Mouse (Mus musculus) brown adipose tissue, adult 24 weeks (tissue): ENCODE data around the gene Wwox. TPM values are rescaled to one million over a fixed set of nuclear protein-coding genes. Genes with fewer than 3 reads are reported as not detected.

ENCODE experiments used
- H3K27ac ChIP-seq: fragments of 200-500 bp; replicated peaks from 2 replicates; pipeline ENCODE4 v1.5.1; 2012; ENCODE audit warnings: low read depth, mild to moderate bottlenecking, low read length
- H3K4me1 ChIP-seq: fragments of 200-500 bp; 2 replicates; pipeline ENCODE4 v1.6.1; 2012; ENCODE audit warnings: low read length, mixed read lengths; ENCODE audit not compliant: control insufficient read depth, insufficient read depth, insufficient read length
- H3K4me3 ChIP-seq: fragments of 200-500 bp; 2 replicates; pipeline ENCODE4 v1.5.1; 2012; ENCODE audit warnings: low read depth, mild to moderate bottlenecking, low read length, moderate library complexity; ENCODE audit not compliant: insufficient read depth
- polyA plus RNA-seq: library from polyadenylated mRNA; stranded (reverse); fragments of >200 nt; gene quantifications from 2 replicates; pipeline ENCODE4 v1.2.4, GENCODE M21; 2012; ENCODE audit not compliant: missing spikeins, insufficient read depth, insufficient read length

Gene Wwox
- polyA plus RNA-seq, 1 experiment: 11.8 TPM

GRCm38 (mm10) chr8:114452781-114453221 is 13.3 kb downstream of the Wwox start:
- Histone ChIP-seq H3K4me1 (no peaks in the 10 kb centered on the region), H3K4me3 (no peak overlapping the region), H3K27ac (no peak overlapping the region)

GRCm38 (mm10) chr8:114455302-114455701 is 15.8 kb downstream of the Wwox start:
- H3K4me1 ChIP-seq: no peaks in the 10 kb centered on the region
- no peak overlapping the region for H3K4me3 ChIP-seq
- no peak overlapping the region for H3K27ac ChIP-seq

DNA sequence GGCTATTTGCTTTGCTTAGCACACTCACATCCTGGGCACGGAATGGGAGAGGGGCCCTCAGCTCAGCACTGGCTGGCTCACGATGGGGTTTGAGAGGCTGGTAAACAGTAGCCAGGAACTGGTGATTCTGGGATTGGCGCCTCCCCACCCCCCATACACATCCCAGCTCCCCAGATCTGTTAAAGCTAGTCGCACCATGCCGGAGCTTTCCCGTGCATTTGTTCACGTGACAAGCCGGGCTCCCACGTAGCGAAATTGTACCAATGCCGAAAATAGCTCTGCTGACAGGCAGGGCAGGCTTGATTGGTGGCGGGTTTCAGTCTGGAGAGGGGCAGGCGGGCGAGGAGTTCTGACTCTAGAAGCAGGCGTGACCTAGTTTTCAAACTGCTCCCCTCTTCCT is 16.5 kb downstream of the Wwox start:
- H3K27ac ChIP-seq: no peak overlapping the region
- no peaks in the 10 kb centered on the region for H3K4me1 ChIP-seq
- H3K4me3 ChIP-seq: no peak overlapping the region

DNA sequence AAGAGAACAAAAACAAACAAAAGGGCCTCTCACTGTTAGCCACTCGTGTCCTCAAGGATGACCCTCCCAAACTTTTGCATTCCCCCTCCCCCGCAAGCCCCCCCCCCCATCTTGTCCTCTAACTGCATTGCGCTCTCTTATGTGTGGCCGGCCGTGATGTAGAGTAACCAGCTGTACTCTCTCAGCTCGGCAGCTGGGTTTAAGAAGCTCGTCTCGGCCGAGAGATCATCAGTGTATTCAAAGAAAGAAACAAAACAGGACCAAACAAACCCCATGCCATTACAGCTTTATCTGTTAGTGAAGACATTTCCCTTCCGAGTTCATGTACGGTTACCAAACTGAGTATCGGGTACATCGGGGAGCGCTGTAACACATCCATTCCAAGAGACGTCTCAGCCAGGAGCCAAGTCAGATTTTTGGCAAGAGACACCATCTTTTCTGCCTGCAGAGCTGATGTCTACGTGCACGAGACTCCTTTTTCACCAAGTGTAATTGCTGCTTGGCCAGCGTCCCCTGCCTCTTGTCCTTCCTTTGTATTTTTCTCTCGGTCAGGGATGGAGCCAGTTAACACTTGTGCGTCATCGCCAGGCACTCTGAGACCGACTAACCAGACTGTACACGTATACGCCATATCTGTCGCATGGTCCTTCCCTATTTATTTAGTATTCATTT is 18.8 kb downstream of the Wwox start:
- Histone ChIP-seq H3K27ac (no peak overlapping the region), H3K4me3 (no peak overlapping the region), H3K4me1 (0 out of 2 replicates have a peak, but pooled peaks cover 2% of the 10 kb centered on the region)

DNA sequence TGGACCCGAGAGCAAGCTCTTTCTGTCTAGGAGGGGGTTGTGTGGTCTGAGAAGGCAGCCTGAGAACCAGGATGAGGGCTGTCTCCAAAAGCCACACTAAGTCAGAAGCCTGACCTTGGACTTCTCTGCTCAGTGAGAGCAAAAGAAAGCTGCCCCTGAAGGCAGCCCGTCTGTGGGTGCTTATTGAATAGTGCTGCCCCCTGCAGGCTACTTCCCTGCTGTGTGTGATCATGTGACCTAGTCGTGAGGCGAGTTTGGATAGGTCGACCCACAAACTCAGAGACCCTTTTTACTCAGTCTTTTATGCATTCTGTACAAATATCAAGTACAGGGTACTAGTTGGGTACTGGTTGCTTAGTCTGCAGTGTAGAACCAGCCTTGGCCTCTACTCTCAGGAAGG is 21.1 kb downstream of the Wwox start:
- Histone ChIP-seq H3K4me3 (no peak overlapping the region), H3K27ac (no peak overlapping the region), H3K4me1 (0 out of 2 replicates have a peak, but pooled peaks cover 3% of the 10 kb centered on the region)

DNA sequence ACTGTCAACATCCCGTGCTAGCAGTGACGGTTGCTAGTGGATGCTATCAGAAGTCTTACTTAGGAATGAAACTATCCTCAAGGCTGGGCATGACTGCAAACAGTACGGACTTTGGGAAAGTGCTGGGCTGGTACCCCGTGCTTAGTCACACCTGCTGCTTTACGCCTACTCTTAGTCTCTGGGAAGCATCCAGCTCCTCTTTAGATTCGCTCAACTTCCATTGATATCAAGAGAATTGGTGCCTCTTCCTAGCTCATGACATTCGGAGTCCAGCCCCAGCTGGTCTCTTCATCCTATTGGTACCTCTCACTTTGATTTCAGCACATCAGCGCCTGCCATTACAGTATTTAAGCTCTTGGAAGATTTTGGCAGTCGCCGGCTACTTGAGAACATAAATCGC is 23.1 kb downstream of the Wwox start:
- H3K27ac ChIP-seq: no peak overlapping the region
- H3K4me3 ChIP-seq: no peak overlapping the region
- H3K4me1 ChIP-seq: peaks cover 5% of the 10 kb centered on the region; the same call in 1 of the 2 replicates

DNA sequence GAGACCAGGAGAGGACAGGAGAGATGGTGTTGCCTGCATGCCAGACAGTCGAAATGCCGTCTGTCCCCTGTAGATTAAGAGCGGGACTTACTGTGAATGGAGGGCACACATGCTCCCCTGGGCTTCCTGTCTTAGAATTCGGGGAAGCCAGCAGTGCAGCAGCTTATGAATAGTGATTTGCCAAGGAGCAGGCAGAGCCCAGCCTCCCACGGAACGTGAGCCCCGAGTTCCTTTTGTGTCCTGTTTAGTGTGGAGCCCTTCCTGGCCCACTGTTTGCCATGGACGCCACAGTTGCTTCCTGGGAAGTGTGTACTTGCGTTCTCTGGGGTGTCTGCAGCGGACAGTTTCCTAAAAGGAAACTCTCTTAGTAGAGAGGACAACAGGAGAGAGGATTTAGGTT is 23.9 kb downstream of the Wwox start:
- peaks cover 5% of the 10 kb centered on the region; the same call in 1 of the 2 replicates for H3K4me1 ChIP-seq
- peak overlapping the region; percentile 9; the same call in 1 of the 2 replicates for H3K4me3 ChIP-seq
- no peak overlapping the region; the same call in 1 of the 2 replicates for H3K27ac ChIP-seq

DNA sequence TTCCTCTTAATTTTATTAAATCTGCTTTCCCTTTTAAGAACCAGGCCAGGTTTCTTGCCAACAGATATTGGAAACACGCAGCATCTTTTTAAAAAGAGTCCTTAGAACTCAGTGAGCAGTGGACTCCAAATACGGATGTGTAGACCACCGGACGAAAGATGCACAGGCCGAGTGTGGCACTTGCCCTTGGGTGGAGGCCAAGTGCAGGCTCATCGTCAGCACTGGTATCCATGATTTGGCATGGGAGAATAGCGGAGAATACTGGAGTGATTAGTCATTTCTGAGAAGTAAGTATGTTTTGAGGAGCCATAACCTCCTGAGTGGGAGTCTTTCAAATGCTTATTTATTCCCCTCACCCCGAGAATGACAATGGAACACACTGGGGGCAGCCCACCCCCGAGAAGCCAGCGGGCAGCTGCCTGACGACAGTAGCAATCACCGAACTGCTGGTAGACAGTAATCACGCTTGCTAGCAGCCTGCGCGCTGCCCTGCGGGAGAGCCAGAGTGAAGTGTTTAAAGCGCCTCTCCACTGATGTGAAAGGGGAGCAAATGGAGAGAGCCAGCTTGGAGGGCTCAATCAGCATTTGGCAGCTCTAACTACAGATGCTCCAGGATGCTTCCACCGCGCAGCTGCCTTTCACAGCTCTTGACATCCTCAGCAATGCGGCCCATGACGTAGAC is 29.2 kb downstream of the Wwox start:
- Histone ChIP-seq H3K4me1 (peaks cover 2% of the 10 kb centered on the region; the same call in 1 of the 2 replicates), H3K4me3 (no peak overlapping the region), H3K27ac (no peak overlapping the region)

DNA sequence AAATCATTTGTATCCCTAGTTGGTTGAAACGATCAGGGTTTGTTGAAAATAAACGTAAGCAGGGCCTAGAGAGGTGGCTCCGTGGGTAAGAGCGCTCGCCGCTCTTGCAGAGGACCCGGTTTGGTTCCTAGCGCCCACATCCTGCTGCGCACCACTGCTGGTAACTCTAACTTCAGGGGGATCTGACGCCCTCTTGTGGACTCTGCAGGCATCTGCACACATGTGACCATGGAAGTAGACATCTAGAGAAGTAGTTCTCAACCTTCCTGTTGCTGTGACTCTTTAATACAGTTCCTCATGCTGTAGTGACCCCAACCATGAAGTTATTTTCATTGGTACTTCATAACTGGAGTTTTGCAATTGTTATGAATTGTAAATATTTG is 29.7 kb downstream of the Wwox start:
- peaks cover 2% of the 10 kb centered on the region; the same call in 1 of the 2 replicates for H3K4me1 ChIP-seq
- H3K4me3 ChIP-seq: no peak overlapping the region
- no peak overlapping the region for H3K27ac ChIP-seq

GRCm38 (mm10) chr8:114473546-114473945 is 34.1 kb downstream of the Wwox start:
- Histone ChIP-seq H3K27ac (no peak overlapping the region), H3K4me3 (no peak overlapping the region), H3K4me1 (no peaks in the 10 kb centered on the region)

- no peak overlapping the region for H3K4me3 ChIP-seq
- no peaks in the 10 kb centered on the region for H3K4me1 ChIP-seq
These were observed 37.5 kb downstream of the Wwox start for GRCm38 (mm10) chr8:114476919-114477318.

GRCm38 (mm10) chr8:114477790-114478189 is 38.3 kb downstream of the Wwox start:
- Histone ChIP-seq H3K27ac (no peak overlapping the region), H3K4me1 (no peaks in the 10 kb centered on the region), H3K4me3 (no peak overlapping the region)

More at GRCm38 (mm10) chr8:114476919-114477318, 37.5 kb downstream of the Wwox start:
- no peak overlapping the region for H3K27ac ChIP-seq

GRCm38 (mm10) chr8:114479749-114480148 is 40.3 kb downstream of the Wwox start:
- H3K27ac ChIP-seq: no peak overlapping the region
- no peaks in the 10 kb centered on the region for H3K4me1 ChIP-seq
- no peak overlapping the region for H3K4me3 ChIP-seq

DNA sequence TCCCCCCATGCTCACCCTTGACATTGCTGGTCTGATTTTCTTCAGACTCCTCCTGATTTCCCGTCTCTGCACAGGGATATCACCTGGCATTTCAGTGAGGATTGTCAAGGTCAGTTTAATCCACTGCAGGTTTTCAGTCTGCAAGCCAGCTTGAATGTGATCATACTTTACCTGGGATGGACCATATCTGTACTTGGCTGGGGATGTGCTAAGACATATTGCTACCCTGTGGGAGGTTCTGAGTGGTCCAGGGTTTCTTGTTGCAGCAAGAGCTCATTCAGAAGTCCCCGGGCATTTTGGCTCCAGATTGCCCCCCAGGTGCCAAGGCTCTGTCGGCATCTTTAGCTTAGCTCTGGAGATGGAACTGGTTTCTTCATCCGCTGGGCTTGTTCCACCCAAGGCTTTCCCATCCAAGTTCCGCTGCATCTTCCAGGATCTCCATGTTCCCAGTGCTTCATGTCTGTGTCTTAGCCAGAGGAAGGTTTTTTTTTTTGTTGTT is 52.3 kb downstream of the Wwox start:
- H3K4me1 ChIP-seq: no peaks in the 10 kb centered on the region
- no peak overlapping the region for H3K27ac ChIP-seq
- no peak overlapping the region for H3K4me3 ChIP-seq

DNA sequence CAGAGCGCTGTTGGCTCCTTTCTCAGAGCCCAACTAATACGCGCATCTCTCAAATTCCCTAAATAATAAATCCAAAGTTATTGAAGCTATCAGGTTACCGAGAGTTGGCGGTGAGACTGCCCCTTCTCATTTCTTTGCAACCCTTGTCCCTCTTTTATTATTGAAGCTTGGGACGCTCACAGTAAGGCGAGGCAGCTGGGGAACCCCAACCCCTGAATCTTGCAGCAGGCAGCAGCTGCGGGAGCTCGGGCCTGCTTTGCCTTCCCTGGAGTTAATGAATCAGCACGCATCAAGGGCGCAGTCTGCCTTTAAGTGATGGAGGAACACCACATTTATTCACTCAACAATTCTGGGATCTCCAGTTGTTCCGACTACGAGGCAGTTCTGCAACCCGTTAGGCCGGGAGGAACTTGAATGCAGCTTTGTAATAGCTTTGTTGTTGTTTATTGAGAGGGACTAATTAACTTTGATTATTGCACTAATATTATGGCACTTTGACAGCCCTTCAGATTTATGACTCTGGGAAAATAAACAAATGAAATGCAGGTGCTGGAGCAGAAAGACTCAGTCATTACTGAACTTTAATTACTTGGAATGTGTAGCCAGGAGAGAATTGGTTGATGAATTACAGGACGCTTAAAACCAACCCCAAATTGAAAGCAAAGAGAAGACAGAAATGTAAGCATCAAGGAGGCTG is 60.1 kb downstream of the Wwox start:
- Histone ChIP-seq H3K4me3 (no peak overlapping the region), H3K27ac (no peak overlapping the region), H3K4me1 (no peaks in the 10 kb centered on the region)
